Mouse (Mus musculus): ENCODE measurements around the gene Creb5.

DNA sequence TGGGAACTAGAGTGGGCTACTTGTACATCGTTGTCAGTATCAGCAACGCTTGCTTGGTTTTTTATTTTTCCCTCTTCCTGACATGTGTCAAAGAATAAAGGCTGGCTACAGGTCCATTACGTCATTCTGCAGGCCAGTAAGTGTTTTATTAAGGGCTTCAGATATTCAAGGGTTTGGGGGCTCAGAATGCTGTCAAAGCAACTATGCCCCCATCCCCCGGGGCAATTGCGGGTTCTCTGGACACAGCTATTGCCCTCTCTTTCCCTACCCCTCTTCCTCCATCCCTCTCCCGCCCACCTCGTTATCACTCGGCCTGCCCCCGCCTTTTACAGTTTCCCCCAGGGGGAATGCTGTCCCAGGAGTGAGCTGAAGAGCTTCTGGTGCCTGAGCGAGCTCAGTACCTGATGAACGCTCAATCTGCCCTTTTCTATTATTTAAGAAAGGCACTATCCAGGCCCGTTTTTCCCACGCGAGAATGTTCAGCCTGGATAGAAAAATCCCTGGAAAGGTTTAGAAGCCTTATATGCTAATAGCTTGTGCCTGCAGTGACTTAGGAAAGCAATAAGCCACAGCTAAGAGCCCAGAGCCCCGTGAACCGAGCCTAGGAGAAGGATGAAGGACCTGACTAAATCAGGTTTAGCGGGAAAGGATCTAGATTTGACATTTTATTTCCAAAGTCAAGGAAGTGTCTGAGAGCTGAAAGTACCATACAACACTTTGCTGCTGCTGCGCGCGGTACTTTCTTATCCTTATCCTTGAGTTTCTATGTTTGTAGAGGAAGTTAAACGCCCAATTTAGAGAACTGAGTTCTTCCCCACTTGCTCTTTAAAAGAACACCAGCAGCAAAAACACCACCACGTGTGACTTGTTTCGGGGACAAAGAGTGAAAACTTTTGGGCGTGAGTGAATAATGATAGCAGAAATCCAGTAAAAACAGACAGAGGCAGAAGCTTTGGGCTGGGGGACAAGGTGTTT lies 1.8 kb downstream of the Creb5 start:
- TF ChIP-seq POLR2A (IDR thresholded peaks at IDR 0.05; ENCODE audit: borderline replicate concordance, insufficient read depth, low read length) (no peak), CTCF (IDR thresholded peaks at IDR 0.05; ENCODE audit: borderline replicate concordance, insufficient read depth, low read depth, low read length) (no peak)

Measured in cerebellum, adult 2 months (tissue).